Mouse (Mus musculus) T-cell, adult 2 months (primary cell): ENCODE results near the gene Dbx2.

Source experiments
- DNase-seq: peaks from one replicate; pipeline ENCODE4 v3.0.0; 2022; ENCODE audit warnings: low spot score

The Dbx2 gene

DNA sequence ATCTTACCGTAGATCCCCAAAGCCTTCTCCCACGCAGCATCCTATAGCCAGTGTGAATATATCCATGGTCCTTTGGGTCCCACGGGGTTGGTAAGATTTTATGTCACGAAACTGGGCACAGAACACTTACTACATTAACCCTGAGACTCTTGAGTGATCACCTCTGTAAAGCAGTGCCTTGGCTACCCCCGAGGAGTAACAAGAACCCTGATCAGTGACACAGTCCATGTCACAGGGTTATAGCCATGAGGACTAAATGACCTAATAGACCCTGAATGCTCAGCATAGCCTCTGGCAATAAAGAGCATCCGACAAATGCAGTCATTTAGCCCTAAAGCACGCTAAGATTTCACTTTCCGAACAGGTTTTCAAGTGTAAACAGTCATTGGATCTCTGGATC is 33.0 kb downstream of the Dbx2 start:
- no peak for DNase-seq

DNA sequence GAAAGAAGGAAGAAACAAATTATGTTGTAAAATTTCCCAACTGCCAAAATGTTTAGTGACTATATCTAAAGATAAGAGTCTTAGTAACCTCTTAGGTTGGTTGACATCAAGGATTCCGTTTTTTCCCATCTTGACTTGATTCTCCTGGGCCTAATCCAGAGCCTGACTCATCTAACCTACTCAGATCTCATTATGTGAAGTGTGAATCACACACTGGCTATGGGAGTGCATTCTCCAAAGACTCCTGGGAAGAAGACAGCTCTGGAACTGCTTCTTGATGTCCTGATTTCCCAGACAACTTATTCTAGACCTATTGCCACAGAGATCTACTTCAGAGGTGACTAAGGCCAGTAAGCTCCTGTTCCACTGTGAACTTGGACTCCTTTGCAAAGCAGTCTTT is 43.2 kb downstream of the Dbx2 start:
- no peak for DNase-seq

DNA sequence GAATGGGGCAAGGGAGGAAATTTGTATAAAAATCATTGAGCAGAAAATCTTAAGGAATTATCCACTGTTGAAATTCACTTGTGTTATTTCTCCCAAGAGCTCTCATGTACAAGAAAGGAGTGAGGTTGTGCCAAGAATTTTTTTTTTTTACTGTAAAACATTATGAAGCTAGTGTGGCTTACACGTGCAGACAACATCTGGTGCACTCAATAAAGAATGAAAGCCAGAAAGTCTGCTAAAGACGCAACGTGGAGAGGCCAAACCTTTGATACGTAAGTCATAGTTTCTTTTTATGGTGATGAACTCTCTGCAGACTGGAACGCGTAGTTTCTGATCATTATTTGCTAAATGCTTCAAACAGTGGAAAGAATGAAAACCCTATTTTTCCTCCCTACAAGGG is 54.6 kb downstream of the Dbx2 start:
- DNase-seq = no peak

DNA sequence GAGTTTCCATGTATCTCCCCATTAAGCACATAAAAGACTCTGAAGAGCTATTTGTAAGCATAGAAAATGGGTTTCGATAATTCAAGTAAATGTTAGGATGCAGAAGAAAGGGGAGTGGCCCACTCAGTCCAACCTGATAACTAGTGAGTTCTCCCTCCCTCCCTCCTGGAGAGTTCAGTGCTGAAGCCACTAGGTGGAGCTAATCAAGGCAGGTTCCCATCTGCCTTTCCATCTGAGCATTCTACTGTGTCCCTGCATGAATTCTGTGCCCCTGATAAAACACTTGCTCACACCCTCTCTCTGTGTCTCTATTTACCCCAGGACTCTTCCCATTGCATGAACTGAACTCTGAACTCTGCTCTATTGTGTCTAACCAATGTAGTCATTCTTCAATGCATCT is 57.1 kb downstream of the Dbx2 start:
- DNase-seq = no peak

DNA sequence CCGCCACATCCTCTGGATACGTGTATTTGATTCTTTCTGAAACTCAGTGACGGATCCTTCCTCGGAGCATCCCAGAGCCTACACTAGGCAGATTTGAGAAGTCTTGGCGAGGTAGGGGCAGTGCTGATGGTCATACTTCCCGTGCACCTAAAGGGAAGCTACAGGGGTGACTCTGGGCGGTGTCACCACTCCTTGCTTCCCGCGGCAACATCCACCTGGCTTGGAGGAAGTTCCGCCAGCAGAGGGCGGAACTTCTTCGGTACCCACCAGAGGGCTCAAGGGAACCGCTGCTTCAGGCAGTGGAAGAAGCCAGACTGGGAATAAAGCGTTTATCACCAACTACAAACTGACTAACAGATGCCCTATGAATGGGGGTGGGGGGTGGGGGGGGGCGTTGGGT is 68.9 kb downstream of the Dbx2 start:
- DNase-seq = no peak

DNA sequence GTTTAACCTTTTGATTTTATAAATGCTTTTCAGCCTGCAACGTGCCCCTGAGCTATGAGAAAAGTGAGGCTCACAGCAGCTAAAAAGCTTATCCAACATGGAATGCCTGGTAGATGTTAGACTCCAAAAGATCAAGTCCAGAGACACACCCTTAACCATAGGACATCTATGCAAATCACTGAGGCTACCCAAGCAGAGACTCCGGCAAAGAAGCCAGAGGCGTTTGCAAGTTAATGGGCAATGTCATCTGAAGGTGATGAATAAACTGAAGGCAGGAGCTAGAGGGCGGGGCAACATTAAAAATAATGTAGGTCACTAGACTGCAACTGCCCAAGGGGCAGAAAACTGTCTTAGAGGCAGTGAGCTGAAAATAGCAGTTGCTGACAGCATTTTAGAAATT is 70.9 kb downstream of the Dbx2 start:
- DNase-seq = no peak

DNA sequence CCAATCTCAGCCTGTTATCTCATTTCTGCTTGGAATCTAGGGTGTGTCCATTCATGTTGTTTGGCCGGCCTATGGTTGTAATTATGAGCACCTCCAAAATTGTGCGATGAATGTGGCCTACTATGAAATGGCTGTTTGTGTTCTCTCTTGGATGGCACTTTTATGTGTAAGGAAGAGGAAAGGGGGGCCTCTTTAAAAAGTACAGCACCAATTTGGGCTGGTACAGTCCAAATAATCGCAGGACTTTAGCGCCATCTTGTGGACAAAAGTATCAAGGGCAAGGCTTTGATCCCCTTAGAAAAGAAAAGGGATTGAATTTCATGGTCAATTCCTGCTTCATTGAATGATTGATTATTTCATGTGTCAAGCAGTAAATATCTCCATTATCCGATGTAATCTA is 81.1 kb downstream of the Dbx2 start:
- no peak for DNase-seq
